Mouse (Mus musculus): ENCODE results near the gene Wasl. TPM values are rescaled to one million over a fixed set of nuclear protein-coding genes. Genes with fewer than 3 reads are reported as not detected.

Wasl gene
- polyA plus RNA-seq, 1 experiment from 2014 or later, result 52.2 TPM

- Histone ChIP-seq H3K9me3 (ENCODE audit: control insufficient read depth, low read length) (no peaks in the 10 kb centered on the region), H3K4me3 (ENCODE audit: low read length) (no peak overlapping the region), H3K27ac (ENCODE audit: low read depth, low read length) (no peak overlapping the region), H3K36me3 (ENCODE audit: control insufficient read depth, insufficient read depth, low read length) (peaks cover 10% of the 10 kb centered on the region), H3K4me1 (ENCODE audit: control insufficient read depth, insufficient read depth, low read depth, low read length) (no peaks in the 10 kb centered on the region), H3K4me2 (ENCODE audit: low read length) (no peak overlapping the region), H3K27me3 (replicated peaks; ENCODE audit: control insufficient read depth, insufficient read depth, low read length) (no peaks in the 10 kb centered on the region), H3K9ac (ENCODE audit: low read depth, low read length) (no peak overlapping the region)
- 86% methylated on average over 1 of the region's 1 CpGs for WGBS
- ATAC-seq, result no peak
Observed at GRCm38 (mm10) chr6:24628499-24628898, 36.3 kb downstream of the Wasl start.

GRCm38 (mm10) chr6:24627586-24628030 lies 37.2 kb downstream of the Wasl start:
- no peaks in the 10 kb centered on the region for H3K27me3 ChIP-seq (replicated peaks; ENCODE audit: control insufficient read depth, insufficient read depth, low read length)
- H3K4me3 ChIP-seq (ENCODE audit: low read length), result no peak overlapping the region
- peaks cover 7% of the 10 kb centered on the region for H3K36me3 ChIP-seq (ENCODE audit: control insufficient read depth, insufficient read depth, low read length)
- WGBS, result 67% methylated on average over 5 of the region's 5 CpGs
- H3K27ac ChIP-seq (ENCODE audit: low read depth, low read length), result no peak overlapping the region
- no peak overlapping the region for H3K4me2 ChIP-seq (ENCODE audit: low read length)
- no peak overlapping the region for H3K9ac ChIP-seq (ENCODE audit: low read depth, low read length)
- ATAC-seq, result peak; percentile 72
- H3K9me3 ChIP-seq (ENCODE audit: control insufficient read depth, low read length), result no peaks in the 10 kb centered on the region
- no peaks in the 10 kb centered on the region for H3K4me1 ChIP-seq (ENCODE audit: control insufficient read depth, insufficient read depth, low read depth, low read length)

- Histone ChIP-seq H3K9ac (ENCODE audit: low read depth, low read length) (no peak overlapping the region), H3K27me3 (replicated peaks; ENCODE audit: control insufficient read depth, insufficient read depth, low read length) (no peaks in the 10 kb centered on the region), H3K4me1 (ENCODE audit: control insufficient read depth, insufficient read depth, low read depth, low read length) (no peaks in the 10 kb centered on the region), H3K36me3 (ENCODE audit: control insufficient read depth, insufficient read depth, low read length) (peaks cover 14% of the 10 kb centered on the region), H3K4me3 (ENCODE audit: low read length) (no peak overlapping the region), H3K27ac (ENCODE audit: low read depth, low read length) (no peak overlapping the region), H3K4me2 (ENCODE audit: low read length) (no peak overlapping the region), H3K9me3 (ENCODE audit: control insufficient read depth, low read length) (no peaks in the 10 kb centered on the region)
- 90% methylated on average over 2 of the region's 2 CpGs for WGBS
- ATAC-seq, result no peak
Observed at GRCm38 (mm10) chr6:24622098-24622497, 42.7 kb downstream of the Wasl start.

- H3K36me3 ChIP-seq (ENCODE audit: control insufficient read depth, insufficient read depth, low read length), result peaks cover 14% of the 10 kb centered on the region
- no peak overlapping the region for H3K9ac ChIP-seq (ENCODE audit: low read depth, low read length)
- WGBS, result 89% methylated on average over 2 of the region's 2 CpGs
- H3K4me3 ChIP-seq (ENCODE audit: low read length), result no peak overlapping the region
- H3K4me2 ChIP-seq (ENCODE audit: low read length), result no peak overlapping the region
- no peaks in the 10 kb centered on the region for H3K9me3 ChIP-seq (ENCODE audit: control insufficient read depth, low read length)
- ATAC-seq, result no peak
- no peaks in the 10 kb centered on the region for H3K27me3 ChIP-seq (replicated peaks; ENCODE audit: control insufficient read depth, insufficient read depth, low read length)
- H3K4me1 ChIP-seq (ENCODE audit: control insufficient read depth, insufficient read depth, low read depth, low read length), result no peaks in the 10 kb centered on the region
- H3K27ac ChIP-seq (ENCODE audit: low read depth, low read length), result no peak overlapping the region
Observed at GRCm38 (mm10) chr6:24620936-24621335, 43.9 kb downstream of the Wasl start.

GRCm38 (mm10) chr6:24619285-24620045 lies 45.3 kb downstream of the Wasl start:
- no peaks in the 10 kb centered on the region for H3K27me3 ChIP-seq (replicated peaks; ENCODE audit: control insufficient read depth, insufficient read depth, low read length)
- 0 out of 2 replicates have a peak, but pooled peaks have one; percentile 37 for ATAC-seq
- peaks cover 17% of the 10 kb centered on the region for H3K36me3 ChIP-seq (ENCODE audit: control insufficient read depth, insufficient read depth, low read length)
- H3K4me3 ChIP-seq (ENCODE audit: low read length), result no peak overlapping the region
- 72% methylated on average over 6 of the region's 6 CpGs for WGBS
- H3K9ac ChIP-seq (ENCODE audit: low read depth, low read length), result no peak overlapping the region
- no peak overlapping the region for H3K27ac ChIP-seq (ENCODE audit: low read depth, low read length)
- H3K9me3 ChIP-seq (ENCODE audit: control insufficient read depth, low read length), result no peaks in the 10 kb centered on the region
- no peaks in the 10 kb centered on the region for H3K4me1 ChIP-seq (ENCODE audit: control insufficient read depth, insufficient read depth, low read depth, low read length)
- H3K4me2 ChIP-seq (ENCODE audit: low read length), result no peak overlapping the region

- H3K4me2 ChIP-seq (ENCODE audit: low read length), result no peak overlapping the region
- peaks cover 12% of the 10 kb centered on the region for H3K36me3 ChIP-seq (ENCODE audit: control insufficient read depth, insufficient read depth, low read length)
- ATAC-seq, result peak; percentile 77
- 59% methylated on average over 4 of the region's 4 CpGs for WGBS
- H3K4me3 ChIP-seq (ENCODE audit: low read length), result no peak overlapping the region
- no peaks in the 10 kb centered on the region for H3K27me3 ChIP-seq (replicated peaks; ENCODE audit: control insufficient read depth, insufficient read depth, low read length)
- no peak overlapping the region for H3K27ac ChIP-seq (ENCODE audit: low read depth, low read length)
- no peaks in the 10 kb centered on the region for H3K4me1 ChIP-seq (ENCODE audit: control insufficient read depth, insufficient read depth, low read depth, low read length)
- no peak overlapping the region for H3K9ac ChIP-seq (ENCODE audit: low read depth, low read length)
- H3K9me3 ChIP-seq (ENCODE audit: control insufficient read depth, low read length), result no peaks in the 10 kb centered on the region
Observed at GRCm38 (mm10) chr6:24616746-24617145, 48.1 kb downstream of the Wasl start.

- Histone ChIP-seq H3K9me3 (ENCODE audit: control insufficient read depth, low read length) (no peaks in the 10 kb centered on the region), H3K36me3 (ENCODE audit: control insufficient read depth, insufficient read depth, low read length) (peaks cover 9% of the 10 kb centered on the region), H3K27me3 (replicated peaks; ENCODE audit: control insufficient read depth, insufficient read depth, low read length) (no peaks in the 10 kb centered on the region), H3K4me3 (ENCODE audit: low read length) (no peak overlapping the region), H3K4me1 (ENCODE audit: control insufficient read depth, insufficient read depth, low read depth, low read length) (no peaks in the 10 kb centered on the region), H3K27ac (ENCODE audit: low read depth, low read length) (no peak overlapping the region), H3K9ac (ENCODE audit: low read depth, low read length) (no peak overlapping the region), H3K4me2 (ENCODE audit: low read length) (no peak overlapping the region)
- 59% methylated on average over 4 of the region's 4 CpGs for WGBS
- no peak for ATAC-seq
Observed at GRCm38 (mm10) chr6:24613918-24614317, 50.9 kb downstream of the Wasl start.

- Histone ChIP-seq H3K27ac (ENCODE audit: low read depth, low read length) (no peak overlapping the region), H3K27me3 (replicated peaks; ENCODE audit: control insufficient read depth, insufficient read depth, low read length) (no peaks in the 10 kb centered on the region), H3K9me3 (ENCODE audit: control insufficient read depth, low read length) (no peaks in the 10 kb centered on the region), H3K4me2 (ENCODE audit: low read length) (no peak overlapping the region), H3K4me3 (ENCODE audit: low read length) (no peak overlapping the region), H3K36me3 (ENCODE audit: control insufficient read depth, insufficient read depth, low read length) (peaks cover 9% of the 10 kb centered on the region), H3K4me1 (ENCODE audit: control insufficient read depth, insufficient read depth, low read depth, low read length) (no peaks in the 10 kb centered on the region), H3K9ac (ENCODE audit: low read depth, low read length) (no peak overlapping the region)
- 98% methylated on average over 6 of the region's 6 CpGs for WGBS
- ATAC-seq, result no peak
Observed at GRCm38 (mm10) chr6:24613346-24613745, 51.5 kb downstream of the Wasl start.

GRCm38 (mm10) chr6:24612074-24612755 lies 52.6 kb downstream of the Wasl start:
- no peaks in the 10 kb centered on the region for H3K4me1 ChIP-seq (ENCODE audit: control insufficient read depth, insufficient read depth, low read depth, low read length)
- WGBS, result 90% methylated on average over 7 of the region's 7 CpGs
- H3K27me3 ChIP-seq (replicated peaks; ENCODE audit: control insufficient read depth, insufficient read depth, low read length), result no peaks in the 10 kb centered on the region
- ATAC-seq, result no peak
- no peak overlapping the region for H3K4me2 ChIP-seq (ENCODE audit: low read length)
- H3K9ac ChIP-seq (ENCODE audit: low read depth, low read length), result no peak overlapping the region
- H3K4me3 ChIP-seq (ENCODE audit: low read length), result no peak overlapping the region
- peaks cover 5% of the 10 kb centered on the region; the same call in 1 of the 2 replicates for H3K36me3 ChIP-seq (ENCODE audit: control insufficient read depth, insufficient read depth, low read length)
- H3K27ac ChIP-seq (ENCODE audit: low read depth, low read length), result no peak overlapping the region
- H3K9me3 ChIP-seq (ENCODE audit: control insufficient read depth, low read length), result no peaks in the 10 kb centered on the region

All from hindbrain, embryonic 16.5 days (tissue).